Mouse (Mus musculus): ENCODE results near the gene Egfr. TPM values are rescaled to one million over a fixed set of nuclear protein-coding genes. Genes with fewer than 3 reads are reported as not detected.

The Egfr gene
- polyA plus RNA-seq, 1 experiment from 2014 or later, result 1.7 TPM

DNA sequence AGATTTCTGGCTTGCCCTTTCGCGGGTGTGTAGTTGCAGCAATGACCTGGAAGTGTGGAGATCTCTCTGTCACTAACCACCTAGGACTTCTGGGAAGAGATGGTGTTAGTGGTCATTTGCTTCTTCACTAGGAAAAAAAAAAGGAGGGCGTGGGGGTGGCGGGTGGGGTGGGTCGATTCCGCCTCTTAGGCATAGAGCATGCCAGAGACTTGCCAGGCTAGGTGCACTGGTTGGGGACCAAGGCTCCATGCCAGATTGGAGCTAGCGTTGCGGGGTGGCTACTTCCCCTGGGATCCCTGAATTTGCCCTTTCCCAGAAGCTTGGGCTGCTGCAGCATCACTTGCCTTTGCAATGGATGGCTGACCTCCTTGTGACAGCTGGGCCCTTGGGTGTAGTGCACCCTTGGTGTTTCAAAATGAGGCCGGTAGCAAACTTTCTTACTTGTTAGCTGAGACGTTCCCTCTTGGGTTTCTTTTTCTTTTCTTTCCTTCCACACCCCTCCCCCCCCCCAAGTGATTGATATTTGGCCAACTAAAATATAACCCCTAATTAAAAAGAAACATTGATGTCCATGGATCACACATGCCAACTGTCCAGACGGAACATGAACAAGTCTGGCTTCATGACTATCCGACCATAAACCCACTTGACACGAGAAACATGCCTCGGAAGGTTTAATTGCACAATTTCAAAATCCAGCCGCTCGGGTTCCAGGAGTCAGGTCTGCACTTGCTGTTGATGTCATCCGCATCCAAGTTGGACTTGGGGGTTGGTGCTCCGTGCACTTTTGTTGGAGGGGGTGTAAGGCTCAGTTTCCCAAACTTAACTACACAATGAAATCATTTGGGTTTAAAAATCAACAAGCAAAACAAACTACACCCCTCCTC lies 1.4 kb downstream of the Egfr start:
- H3K9ac ChIP-seq (replicated peaks), result no peak overlapping the region; the same call in 1 of the 2 replicates

GRCm38 (mm10) chr11:16759930-16760329 lies 7.9 kb downstream of the Egfr start:
- Histone ChIP-seq H3K9me3 (no peaks in the 10 kb centered on the region), H3K27ac (no peak overlapping the region), H3K4me1 (replicated peaks) (no peaks in the 10 kb centered on the region), H3K4me2 (replicated peaks) (no peak overlapping the region), H3K9ac (replicated peaks) (no peak overlapping the region), H3K27me3 (peaks cover 4% of the 10 kb centered on the region), H3K4me3 (replicated peaks) (no peak overlapping the region), H3K36me3 (no peaks in the 10 kb centered on the region)
- no peak for ATAC-seq
- WGBS, result 93% methylated on average over 6 of the region's 6 CpGs

More for the DNA sequence above, 1.4 kb downstream of the Egfr start:
- Histone ChIP-seq H3K4me3 (replicated peaks) (peak overlapping the region; percentile 57), H3K36me3 (no peaks in the 10 kb centered on the region), H3K27me3 (peaks cover 48% of the 10 kb centered on the region), H3K27ac (no peak overlapping the region), H3K4me1 (replicated peaks) (peaks cover 17% of the 10 kb centered on the region), H3K4me2 (replicated peaks) (peak overlapping the region; percentile 96), H3K9me3 (no peaks in the 10 kb centered on the region)
- no peak for ATAC-seq
- WGBS, result 42% methylated on average over 18 of the region's 18 CpGs

DNA sequence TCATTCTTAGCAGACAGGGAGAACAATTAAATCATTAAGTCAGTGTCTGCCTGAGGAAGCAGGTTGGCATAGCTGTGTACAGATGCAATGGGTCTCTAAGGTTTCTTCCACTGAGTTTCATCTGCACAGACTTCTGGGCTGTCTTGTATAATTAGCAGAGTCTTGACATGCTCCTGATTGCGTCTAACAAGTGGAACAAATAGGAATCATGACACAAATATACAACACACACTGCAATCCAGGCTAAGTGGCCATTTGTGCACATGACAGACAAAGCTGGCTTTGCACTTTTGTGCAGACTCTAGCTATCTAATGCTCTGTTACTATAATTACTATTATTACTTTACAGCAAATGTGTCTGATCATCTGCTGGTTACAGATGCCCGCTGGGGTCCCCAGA lies 9.2 kb downstream of the Egfr start:
- H3K4me1 ChIP-seq (replicated peaks), result no peaks in the 10 kb centered on the region
- no peak overlapping the region for H3K4me2 ChIP-seq (replicated peaks)
- H3K27ac ChIP-seq, result no peak overlapping the region
- H3K27me3 ChIP-seq, result no peaks in the 10 kb centered on the region
- 81% methylated on average over 2 of the region's 2 CpGs for whole genome bisulfite sequencing
- H3K9me3 ChIP-seq, result no peaks in the 10 kb centered on the region
- no peak for ATAC-seq
- no peak overlapping the region for H3K4me3 ChIP-seq (replicated peaks)
- no peaks in the 10 kb centered on the region for H3K36me3 ChIP-seq
- no peak overlapping the region for H3K9ac ChIP-seq (replicated peaks)

DNA sequence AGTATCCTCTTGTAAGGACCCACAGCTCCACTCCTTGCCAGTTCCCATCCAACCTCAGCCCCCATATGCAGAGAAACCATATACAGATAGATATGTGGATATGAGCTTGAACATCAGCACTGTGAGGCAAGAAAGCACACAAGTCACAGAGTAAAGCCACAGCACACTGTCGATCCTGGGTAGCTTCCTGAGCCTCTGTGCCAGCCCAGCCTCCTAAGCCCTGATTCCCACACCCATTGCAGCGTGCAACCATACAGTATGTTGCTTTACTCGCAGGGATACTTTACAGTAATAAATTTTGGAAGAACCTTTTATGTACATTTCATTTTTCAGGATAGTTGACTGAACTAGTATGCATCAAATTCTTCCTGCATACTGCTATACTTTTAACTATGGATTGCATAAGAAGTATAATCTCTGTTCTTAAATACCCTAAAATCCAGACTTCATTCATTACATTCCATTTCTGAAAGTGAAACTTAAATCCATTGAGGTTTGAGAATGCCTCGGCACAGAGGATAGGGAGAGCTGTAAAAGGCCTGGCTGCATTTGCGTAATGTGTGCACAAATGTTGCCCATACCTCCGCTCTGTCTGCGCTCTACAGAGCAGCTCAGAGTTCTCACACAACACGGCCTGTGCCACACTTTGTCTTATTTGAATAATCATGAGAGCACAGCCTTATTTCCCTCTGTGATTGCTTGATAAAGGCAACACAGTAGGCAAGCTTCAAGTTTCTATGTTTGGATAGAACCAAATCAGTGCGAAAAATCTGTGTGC lies 14.2 kb downstream of the Egfr start:
- Histone ChIP-seq H3K27me3 (no peaks in the 10 kb centered on the region), H3K4me2 (replicated peaks) (no peak overlapping the region), H3K9ac (replicated peaks) (no peak overlapping the region), H3K9me3 (no peaks in the 10 kb centered on the region), H3K4me1 (replicated peaks) (no peaks in the 10 kb centered on the region), H3K4me3 (replicated peaks) (no peak overlapping the region), H3K36me3 (no peaks in the 10 kb centered on the region), H3K27ac (no peak overlapping the region)
- no peak for ATAC-seq
- WGBS, result 74% methylated on average over 9 of the region's 9 CpGs

DNA sequence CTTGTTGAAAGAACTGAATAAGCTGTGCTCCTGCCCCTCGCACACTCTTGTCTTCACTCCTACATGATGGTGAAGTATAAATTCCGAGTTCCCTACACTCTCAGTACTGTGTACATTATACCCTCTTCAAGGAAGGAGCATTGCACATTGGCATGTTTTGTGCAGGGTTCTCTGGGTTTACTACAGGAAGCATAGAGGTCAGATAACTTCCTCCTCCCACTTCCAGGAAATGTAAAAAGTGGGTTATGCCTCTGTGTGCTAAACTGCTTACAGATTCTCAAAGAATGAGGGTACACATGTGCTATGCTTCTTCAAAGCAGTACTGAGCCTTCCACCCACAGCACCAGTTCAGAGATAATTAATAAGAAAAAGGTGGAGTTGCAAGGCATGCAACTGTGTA lies 16.0 kb downstream of the Egfr start:
- Histone ChIP-seq H3K27me3 (no peaks in the 10 kb centered on the region), H3K4me2 (replicated peaks) (no peak overlapping the region), H3K9me3 (no peaks in the 10 kb centered on the region), H3K4me1 (replicated peaks) (0 out of 2 replicates have a peak, but pooled peaks cover 3% of the 10 kb centered on the region), H3K9ac (replicated peaks) (no peak overlapping the region), H3K36me3 (no peaks in the 10 kb centered on the region), H3K27ac (no peak overlapping the region), H3K4me3 (replicated peaks) (no peak overlapping the region)
- ATAC-seq, result no peak
- 91% methylated on average over 2 of the region's 2 CpGs for WGBS

GRCm38 (mm10) chr11:16769276-16769675 lies 17.3 kb downstream of the Egfr start:
- no peak overlapping the region for H3K9ac ChIP-seq (replicated peaks)
- H3K9me3 ChIP-seq, result no peaks in the 10 kb centered on the region
- ATAC-seq, result no peak
- H3K36me3 ChIP-seq, result no peaks in the 10 kb centered on the region
- H3K4me2 ChIP-seq (replicated peaks), result no peak overlapping the region
- H3K4me1 ChIP-seq (replicated peaks), result 0 out of 2 replicates have a peak, but pooled peaks cover 3% of the 10 kb centered on the region
- WGBS, result 89% methylated on average over 4 of the region's 4 CpGs
- no peak overlapping the region for H3K27ac ChIP-seq
- no peaks in the 10 kb centered on the region for H3K27me3 ChIP-seq
- H3K4me3 ChIP-seq (replicated peaks), result no peak overlapping the region

GRCm38 (mm10) chr11:16769709-16770303 lies 17.8 kb downstream of the Egfr start:
- no peak overlapping the region for H3K4me3 ChIP-seq (replicated peaks)
- 67% methylated on average over 3 of the region's 3 CpGs for WGBS

DNA sequence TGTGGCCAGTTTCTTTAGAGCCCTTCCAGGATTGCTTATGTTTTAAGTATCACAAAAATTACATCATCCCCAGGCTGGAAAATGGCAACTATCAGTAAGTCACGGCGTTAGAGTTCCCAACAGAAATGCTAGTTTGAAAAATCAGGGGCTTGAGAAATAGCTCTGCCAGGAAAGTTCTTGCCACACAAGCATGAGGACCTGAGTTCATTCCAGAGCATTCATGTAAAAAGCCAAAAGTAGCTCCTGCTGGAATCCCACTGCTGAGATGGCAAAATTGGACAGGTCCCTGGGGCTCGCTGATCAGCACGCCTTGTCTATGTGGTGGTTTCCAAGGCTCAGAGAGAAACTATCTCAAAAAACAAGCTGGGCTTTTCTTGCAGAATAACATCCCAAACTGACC lies 19.0 kb downstream of the Egfr start:
- ATAC-seq, result no peak
- Histone ChIP-seq H3K9ac (replicated peaks) (no peak overlapping the region), H3K4me3 (replicated peaks) (no peak overlapping the region), H3K9me3 (no peaks in the 10 kb centered on the region), H3K27ac (no peak overlapping the region), H3K4me1 (replicated peaks) (0 out of 2 replicates have a peak, but pooled peaks cover 3% of the 10 kb centered on the region), H3K4me2 (replicated peaks) (no peak overlapping the region), H3K27me3 (no peaks in the 10 kb centered on the region), H3K36me3 (no peaks in the 10 kb centered on the region)
- 86% methylated on average over 4 of the region's 4 CpGs for WGBS

More at GRCm38 (mm10) chr11:16769709-16770303, 17.8 kb downstream of the Egfr start:
- H3K27me3 ChIP-seq, result no peaks in the 10 kb centered on the region
- no peak overlapping the region for H3K9ac ChIP-seq (replicated peaks)
- no peaks in the 10 kb centered on the region for H3K9me3 ChIP-seq
- 0 out of 2 replicates have a peak, but pooled peaks cover 3% of the 10 kb centered on the region for H3K4me1 ChIP-seq (replicated peaks)
- H3K36me3 ChIP-seq, result no peaks in the 10 kb centered on the region
- H3K27ac ChIP-seq, result no peak overlapping the region
- ATAC-seq, result peak; percentile 60; the same call in 1 of the 2 replicates
- H3K4me2 ChIP-seq (replicated peaks), result no peak overlapping the region

DNA sequence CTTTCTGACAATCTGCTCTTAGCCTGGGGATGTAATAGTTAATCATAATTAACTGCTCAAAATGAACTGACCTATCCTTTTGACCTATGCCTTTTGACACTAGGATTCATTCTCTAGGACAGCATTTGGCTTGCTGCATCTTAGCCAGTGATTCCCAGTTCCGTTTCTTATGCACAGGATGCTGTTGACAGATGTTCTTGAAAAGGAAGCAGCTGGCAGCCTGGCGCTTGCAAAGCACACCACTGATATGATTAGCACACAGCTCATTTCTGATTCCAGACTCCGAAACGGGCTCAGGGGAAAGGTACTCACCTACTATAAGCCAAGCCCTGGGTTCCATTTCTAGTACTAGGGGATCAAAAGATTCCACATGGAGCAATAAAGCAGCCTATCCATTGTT lies 20.7 kb downstream of the Egfr start:
- WGBS, result 50% methylated on average over 4 of the region's 4 CpGs
- H3K4me2 ChIP-seq (replicated peaks), result no peak overlapping the region
- H3K9me3 ChIP-seq, result no peaks in the 10 kb centered on the region
- no peak for ATAC-seq
- 0 out of 2 replicates have a peak, but pooled peaks cover 3% of the 10 kb centered on the region for H3K4me1 ChIP-seq (replicated peaks)
- H3K27ac ChIP-seq, result no peak overlapping the region
- no peaks in the 10 kb centered on the region for H3K27me3 ChIP-seq
- H3K9ac ChIP-seq (replicated peaks), result no peak overlapping the region
- no peaks in the 10 kb centered on the region for H3K36me3 ChIP-seq
- no peak overlapping the region for H3K4me3 ChIP-seq (replicated peaks)

GRCm38 (mm10) chr11:16776967-16777366 lies 25.0 kb downstream of the Egfr start:
- WGBS, result 83% methylated on average over 2 of the region's 2 CpGs
- Histone ChIP-seq H3K36me3 (no peaks in the 10 kb centered on the region), H3K4me2 (replicated peaks) (no peak overlapping the region), H3K4me1 (replicated peaks) (peaks cover 13% of the 10 kb centered on the region; the same call in 1 of the 2 replicates), H3K9me3 (no peaks in the 10 kb centered on the region), H3K27ac (no peak overlapping the region), H3K27me3 (no peaks in the 10 kb centered on the region), H3K4me3 (replicated peaks) (no peak overlapping the region), H3K9ac (replicated peaks) (no peak overlapping the region)
- ATAC-seq, result no peak

- Histone ChIP-seq H3K27ac (no peak overlapping the region), H3K9ac (replicated peaks) (no peak overlapping the region), H3K36me3 (no peaks in the 10 kb centered on the region), H3K27me3 (no peaks in the 10 kb centered on the region), H3K4me1 (replicated peaks) (peaks cover 9% of the 10 kb centered on the region; the same call in 1 of the 2 replicates), H3K4me2 (replicated peaks) (no peak overlapping the region), H3K9me3 (no peaks in the 10 kb centered on the region), H3K4me3 (replicated peaks) (no peak overlapping the region)
- WGBS, result 76% methylated on average over 2 of the region's 2 CpGs
- no peak for ATAC-seq
Measured at GRCm38 (mm10) chr11:16781604-16782003, 29.6 kb downstream of the Egfr start.

All from midbrain, embryonic 13.5 days (tissue).